Mouse (Mus musculus) mouse embryonic stem cell (cell line): ENCODE data around the gene Gsdma2.
"Not testable (repeated sequence)": the region's sequence is repeated elsewhere in the genome, so short reads cannot be mapped to it uniquely, and the experiment has no call there.

ENCODE experiments used
- in situ Hi-C, 2 experiments: fragments of 300-500 bp; cut with MboI; formaldehyde crosslinking; loops; 1 replicate in 1 of 2; 3 replicates in 1 of 2; pipeline ENCODE4 v1.14.3; 2019 to 2020; ENCODE audit warnings: low sequenced_read_pairs in 2 of 2, low pct_unique_long_range_greater_than_20kb in 1 of 2, mixed read lengths in 1 of 2; ENCODE audit not compliant: unreplicated experiment in 1 of 2

The Gsdma2 gene

GRCm38 (mm10) chr11:98645946-98646345 lies 613 bp upstream of the Gsdma2 start:
- in situ Hi-C loops = no loop called here

- in situ Hi-C loops = not testable (repeated sequence)
Measured at GRCm38 (mm10) chr11:98655076-98655475, 8.5 kb downstream of the Gsdma2 start.

- in situ Hi-C loops = no loop called here
Measured at GRCm38 (mm10) chr11:98660517-98660916, 14.0 kb downstream of the Gsdma2 start.

- in situ Hi-C loops = no loop called here
Measured at GRCm38 (mm10) chr11:98664091-98664490, 17.5 kb downstream of the Gsdma2 start, which contains the start of gene Gsdma. TSS of gene Gsdma (plus strand) at chr11:98664351.

- in situ Hi-C loops = no loop called here
Measured at GRCm38 (mm10) chr11:98668984-98669383, 22.4 kb downstream of the Gsdma2 start.

GRCm38 (mm10) chr11:98671284-98671815 lies 24.8 kb downstream of the Gsdma2 start:
- in situ Hi-C loops = no loop called here

GRCm38 (mm10) chr11:98671857-98672256 lies 25.3 kb downstream of the Gsdma2 start:
- in situ Hi-C loops = no loop called here

- in situ Hi-C loops = no loop called here
Measured at GRCm38 (mm10) chr11:98672482-98672881, 25.9 kb downstream of the Gsdma2 start.

- in situ Hi-C loops = not testable (repeated sequence)
Measured at GRCm38 (mm10) chr11:98673136-98673535, 26.6 kb downstream of the Gsdma2 start.

- in situ Hi-C loops = no loop called here
Measured at GRCm38 (mm10) chr11:98675829-98676363, 29.3 kb downstream of the Gsdma2 start.

- in situ Hi-C loops = no loop called here
Measured at GRCm38 (mm10) chr11:98680023-98680422, 33.5 kb downstream of the Gsdma2 start.

- in situ Hi-C loops = not testable (repeated sequence)
Measured at GRCm38 (mm10) chr11:98680595-98680994, 34.0 kb downstream of the Gsdma2 start.

GRCm38 (mm10) chr11:98681186-98681585 lies 34.6 kb downstream of the Gsdma2 start:
- in situ Hi-C loops = no loop called here

GRCm38 (mm10) chr11:98681786-98682745 lies 35.5 kb downstream of the Gsdma2 start, which contains the start of gene Psmd3:
TSS of gene Psmd3 (plus strand) at chr11:98682554.
- in situ Hi-C loops = no loop called here

GRCm38 (mm10) chr11:98682811-98683210 lies 36.3 kb downstream of the Gsdma2 start:
- in situ Hi-C loops = no loop called here

- in situ Hi-C loops = no loop called here
Measured at GRCm38 (mm10) chr11:98685642-98686041, 39.1 kb downstream of the Gsdma2 start.

- in situ Hi-C loops = no loop called here
Measured at GRCm38 (mm10) chr11:98686976-98687375, 40.4 kb downstream of the Gsdma2 start.

GRCm38 (mm10) chr11:98688009-98688408 lies 41.5 kb downstream of the Gsdma2 start:
- in situ Hi-C loops = no loop called here

- in situ Hi-C loops = no loop called here
Measured at GRCm38 (mm10) chr11:98693201-98693600, 46.6 kb downstream of the Gsdma2 start.
